Comparison of ENCODE assay signal across 21 mouse cellular contexts in the genomic region with DNA sequence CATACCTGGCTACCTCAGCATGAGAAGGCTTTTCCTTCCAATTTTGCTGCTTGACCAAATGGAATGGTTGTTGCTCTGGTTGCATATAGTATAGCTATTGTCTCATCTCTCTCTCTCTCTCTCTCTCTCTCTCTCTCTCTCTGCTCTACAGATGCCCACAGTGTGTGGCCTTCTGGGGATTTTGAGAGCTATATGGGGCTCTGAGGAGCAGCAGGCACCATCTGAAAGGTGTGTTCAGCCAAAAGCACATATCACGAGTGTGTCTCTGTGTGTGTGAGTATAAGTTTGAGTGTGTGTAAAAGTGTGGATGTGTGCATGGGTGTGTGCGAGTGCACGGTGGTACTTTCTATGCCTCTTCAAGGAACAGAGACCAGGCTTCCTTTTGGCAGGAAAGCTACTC. TPM values are rescaled to one million over a fixed set of nuclear protein-coding genes. Genes with fewer than 3 reads are reported as not detected.
"Had no signal": no experiment of that assay in that cellular context is flagged by ENCODE, and none has a peak within 500 bp of the region (broad histone marks: within the 10 kb centered on the region; RNA-seq: fewer than 3 reads in every experiment).

No protein-coding gene starts in this region.

- H3K4me1 ChIP-seq: liver, embryonic 13.5 days had no signal

- H3K9ac ChIP-seq: limb, embryonic 12.5 days; liver, embryonic 13.5 days; liver, postnatal 0 days; lung, embryonic 15.5 days; neural tube, embryonic 13.5 days had no signal

- H3K27ac ChIP-seq: kidney, postnatal 0 days; layer of hippocampus, adult 2 months; limb, embryonic 12.5 days; liver, embryonic 13.5 days; lung, embryonic 15.5 days; macrophage; neural tube, embryonic 13.5 days had no signal

- DNase-seq: kidney, adult 11 months; kidney, adult 9 months; kidney, postnatal 36 days; liver; liver, embryonic 13.5 days; liver, postnatal 0 days; lung, postnatal 14 days; right cerebral cortex, postnatal 4 days; spleen, adult 18-20 months; thymus, adult 18-20 months; thymus, postnatal 25 days had no signal

- H3K4me2 ChIP-seq: limb, embryonic 12.5 days; liver, embryonic 13.5 days; lung, embryonic 15.5 days; neural tube, embryonic 13.5 days had no signal

- H3K9me3 ChIP-seq: limb, embryonic 12.5 days; liver, embryonic 13.5 days; lung, embryonic 15.5 days; megakaryocyte, embryonic 14.5 days; neural tube, embryonic 13.5 days had no signal

- ATAC-seq: liver, postnatal 0 days had no signal

- H3K36me3 ChIP-seq: limb, embryonic 12.5 days; liver, embryonic 13.5 days; lung, embryonic 15.5 days; neural tube, embryonic 13.5 days had no signal

- H3K4me3 ChIP-seq: layer of hippocampus, adult 2 months; limb, embryonic 12.5 days; liver, embryonic 13.5 days; lung, embryonic 15.5 days; megakaryocyte, embryonic 14.5 days; neural tube, embryonic 13.5 days had no signal

RNA-seq across cellular contexts. Expression of a gene that starts 45.9 kb away (rescaled TPM):
- total RNA-seq: monocyte, adult 5-6 weeks had no signal
- polyA plus RNA-seq: intestine, embryonic 14.5 days; kidney, postnatal 0 days; limb, embryonic 12.5 days; liver, embryonic 13.5 days; liver, postnatal 0 days; lung, embryonic 15.5 days; macrophage; neural tube, embryonic 13.5 days; stomach, embryonic 14.5 days had no signal
